Mouse (Mus musculus): ENCODE results near the gene Acp7.
A peak's percentile ranks its signal among the peaks of the same experiment; 100 is the strongest.

GRCm38 (mm10) chr7:28651157-28651556 lies 20.0 kb upstream of the Acp7 start:
- TF ChIP-seq EP300 (optimal IDR thresholded peaks at IDR 0.05) (no peak), CTCF (IDR thresholded peaks at IDR 0.05; ENCODE audit: low read depth) (peak; percentile 52)
